Mouse (Mus musculus): ENCODE measurements around the gene Rarres1. TPM values are rescaled to one million over a fixed set of nuclear protein-coding genes. Genes with fewer than 3 reads are reported as not detected.

The Rarres1 gene
- total RNA-seq, 2 experiments from 2014 or later, result 2.0 to 2.1 TPM

GRCm38 (mm10) chr3:67498773-67499405 lies 16.4 kb downstream of the Rarres1 start:
- no peak for DNase-seq (ENCODE audit: low spot score in 2 of 2)
- intact Hi-C loops (cut with DNase I), result no loop called here

GRCm38 (mm10) chr3:67497998-67498397 lies 17.3 kb downstream of the Rarres1 start:
- no peak for DNase-seq (ENCODE audit: low spot score in 2 of 2)

GRCm38 (mm10) chr3:67496310-67496709 lies 19.0 kb downstream of the Rarres1 start:
- intact Hi-C loops (cut with DNase I), result no loop called here
- no peak for DNase-seq (ENCODE audit: low spot score in 2 of 2)

More at GRCm38 (mm10) chr3:67497998-67498397, 17.3 kb downstream of the Rarres1 start:
- intact Hi-C loops (cut with DNase I), result no loop called here

- intact Hi-C loops (cut with DNase I), result no loop called here
- DNase-seq (ENCODE audit: low spot score in 2 of 2), result no peak
Observed at GRCm38 (mm10) chr3:67493132-67493531, 22.2 kb downstream of the Rarres1 start.

DNA sequence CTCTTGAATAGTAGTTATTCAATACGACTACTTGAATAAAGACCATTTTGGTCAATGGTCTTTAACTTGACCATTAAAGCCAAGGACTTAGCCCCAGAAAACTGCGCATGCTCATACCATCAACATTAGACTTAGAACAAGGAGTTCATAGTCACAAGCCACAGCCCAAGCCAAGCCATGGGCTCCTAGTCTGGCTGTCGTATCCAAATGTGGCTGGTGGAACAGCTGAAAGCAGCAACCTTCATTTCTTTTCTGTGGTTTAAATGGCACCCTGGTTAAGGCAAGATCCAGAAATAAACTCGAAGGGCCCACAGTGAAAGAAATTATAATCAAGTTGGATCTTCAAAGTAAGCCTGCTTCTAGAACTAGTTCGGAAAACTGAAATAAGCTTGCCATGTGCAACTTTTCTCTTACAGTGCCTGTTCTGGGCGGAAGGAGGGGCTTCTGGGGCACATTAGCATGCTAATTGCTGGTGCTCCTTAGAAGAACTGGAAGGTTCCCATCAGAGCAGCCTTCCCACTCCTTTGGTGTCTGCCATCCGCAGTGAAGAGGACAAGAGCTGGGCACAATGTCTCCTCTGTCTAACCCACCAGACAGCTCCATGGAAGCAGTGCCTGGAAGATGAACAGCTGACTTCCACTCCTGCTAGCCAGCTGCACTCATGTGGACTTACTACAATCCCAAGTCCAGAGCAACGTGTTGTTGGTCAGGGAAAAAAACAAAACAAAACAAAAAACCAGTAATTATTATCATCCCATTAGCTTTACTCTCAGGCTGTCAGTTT lies 23.0 kb downstream of the Rarres1 start:
- intact Hi-C loops (cut with DNase I), result no loop called here
- DNase-seq (ENCODE audit: low spot score in 2 of 2), result peak in 1 of 2 experiments; percentile 54

DNA sequence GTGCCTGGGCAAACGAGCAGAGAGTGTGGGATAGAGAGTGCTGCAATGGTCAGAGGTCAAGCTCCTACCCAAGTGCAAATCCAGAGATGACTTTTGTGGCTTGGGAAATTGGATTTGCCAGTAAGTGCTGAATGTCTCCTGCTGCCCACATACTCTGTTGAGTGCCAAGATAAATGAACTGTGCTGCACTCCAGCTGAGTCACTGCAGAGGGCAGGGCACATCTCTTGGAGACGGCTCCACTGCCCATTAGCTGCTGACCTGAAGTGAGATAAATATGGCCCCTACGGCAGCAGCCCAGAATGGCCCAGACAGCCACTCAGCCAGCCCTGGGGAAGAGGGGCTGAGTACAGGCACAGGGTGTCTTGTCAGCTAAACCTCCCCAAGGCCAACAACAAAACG lies 25.2 kb downstream of the Rarres1 start:
- DNase-seq (ENCODE audit: low spot score in 2 of 2), result no peak
- intact Hi-C loops (cut with DNase I), result no loop called here

- intact Hi-C loops (cut with DNase I), result no loop called here
- DNase-seq (ENCODE audit: low spot score in 2 of 2), result no peak
Observed at GRCm38 (mm10) chr3:67485233-67485632, 30.1 kb downstream of the Rarres1 start.

DNA sequence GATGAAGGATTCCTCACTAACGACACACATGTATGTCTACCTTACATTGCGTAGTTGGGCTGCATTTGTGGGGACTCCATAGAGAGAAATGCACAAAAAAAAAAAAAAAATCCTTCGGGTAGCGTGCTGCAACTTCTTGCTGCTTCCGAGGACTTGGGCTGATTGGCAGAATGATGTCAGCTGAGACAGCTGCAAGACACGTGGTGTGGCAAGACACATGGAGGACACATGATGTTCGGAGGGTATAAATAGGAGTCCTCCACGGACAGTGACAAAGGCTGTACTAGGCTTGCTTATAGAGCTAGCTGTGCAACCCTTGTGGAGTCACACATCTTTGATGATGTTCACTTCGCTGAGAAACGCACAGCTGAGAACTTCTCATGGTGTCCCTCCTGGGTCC lies 32.9 kb downstream of the Rarres1 start:
- no peak for DNase-seq (ENCODE audit: low spot score in 2 of 2)
- intact Hi-C loops (cut with DNase I), result no loop called here

GRCm38 (mm10) chr3:67479806-67480205 lies 35.5 kb downstream of the Rarres1 start:
- no peak for DNase-seq (ENCODE audit: low spot score in 2 of 2)
- intact Hi-C loops (cut with DNase I), result no loop called here

DNA sequence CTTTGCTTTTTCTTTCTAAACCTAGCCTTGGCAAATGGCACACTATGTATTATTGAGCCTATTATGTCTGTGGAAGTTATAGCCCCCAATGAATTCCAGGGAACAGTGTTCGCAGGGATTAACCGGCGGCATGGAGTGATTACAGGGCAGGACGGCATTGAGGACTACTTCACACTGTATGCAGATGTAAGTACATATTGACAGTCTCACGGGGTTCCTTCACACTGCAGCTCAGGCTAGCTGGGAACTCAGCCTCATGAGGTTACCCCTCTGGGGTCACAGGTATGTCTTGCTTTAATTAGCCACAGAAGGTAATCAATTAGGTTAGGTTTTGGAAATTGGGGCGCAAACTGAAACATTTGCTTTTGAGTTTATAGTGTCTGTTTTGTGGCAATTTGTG lies 41.9 kb downstream of the Rarres1 start:
- no peak for DNase-seq (ENCODE audit: low spot score in 2 of 2)
- intact Hi-C loops (cut with DNase I), result no loop called here

DNA sequence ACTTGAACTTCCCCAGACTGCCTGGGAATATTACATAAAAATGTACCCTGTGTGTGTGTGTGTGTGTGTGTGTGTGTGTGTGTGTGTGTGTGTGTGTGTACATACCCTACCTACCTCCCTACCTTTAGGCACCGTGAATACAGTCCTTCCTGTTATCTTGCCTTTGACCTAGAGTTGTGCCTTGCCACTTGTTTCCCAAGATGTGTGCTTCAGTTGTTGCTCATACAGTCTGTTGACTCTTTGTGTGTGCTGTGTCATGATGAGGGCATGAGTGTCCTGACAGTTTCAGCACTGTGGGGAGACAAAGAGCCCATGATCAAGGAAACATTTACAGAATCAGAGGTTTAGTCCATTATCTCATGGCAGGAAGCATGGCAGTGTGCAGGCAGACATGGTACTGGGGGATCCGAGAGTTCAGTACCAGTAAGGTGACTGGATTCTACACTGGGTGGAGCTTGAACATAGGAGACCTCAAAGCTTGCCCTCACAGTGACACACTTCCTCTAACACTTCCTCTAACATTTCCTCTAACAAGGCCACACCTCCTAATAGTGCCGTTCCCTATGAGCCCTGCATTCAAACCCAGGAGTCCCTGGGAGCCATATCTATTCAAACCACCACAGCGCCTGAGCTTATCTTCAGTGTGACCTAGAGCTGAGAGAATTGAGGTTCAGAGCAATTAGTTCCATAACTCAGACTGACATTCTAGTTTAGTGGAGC lies 43.8 kb downstream of the Rarres1 start:
- intact Hi-C loops (cut with DNase I), result no loop called here
- DNase-seq (ENCODE audit: low spot score in 2 of 2), result no peak

DNA sequence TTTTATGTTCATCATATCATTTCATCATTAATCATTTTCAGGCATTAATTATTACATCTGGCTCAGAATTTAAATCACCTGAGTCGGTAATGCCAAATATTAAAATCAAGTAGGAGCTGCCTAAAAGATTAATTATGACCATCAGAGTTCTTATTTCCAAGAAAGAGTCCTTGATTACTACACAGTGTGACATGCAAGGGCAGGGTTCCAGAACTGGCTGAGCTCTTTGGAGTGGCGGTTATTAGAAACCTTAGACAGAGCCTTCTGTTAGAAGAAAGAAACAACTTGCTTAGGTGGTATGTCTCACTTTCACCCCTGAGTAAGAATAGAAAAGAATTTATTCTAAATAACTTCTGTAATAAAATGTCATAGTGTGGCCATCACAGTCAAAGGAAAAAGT lies 48.0 kb downstream of the Rarres1 start:
- intact Hi-C loops (cut with DNase I), result no loop called here
- no peak for DNase-seq (ENCODE audit: low spot score in 2 of 2)

GRCm38 (mm10) chr3:67466576-67466975 lies 48.7 kb downstream of the Rarres1 start:
- intact Hi-C loops (cut with DNase I), result no loop called here
- no peak for DNase-seq (ENCODE audit: low spot score in 2 of 2)

GRCm38 (mm10) chr3:67463450-67464372 lies 51.6 kb downstream of the Rarres1 start, which contains the start of gene Lxn:
Lxn (minus strand) TSS chr3:67463926.
- intact Hi-C loops (cut with DNase I), result no loop called here
- peak; percentile 34 to 60 for DNase-seq (ENCODE audit: low spot score in 2 of 2)

GRCm38 (mm10) chr3:67463001-67463400 lies 52.3 kb downstream of the Rarres1 start:
- DNase-seq (ENCODE audit: low spot score in 2 of 2), result no peak
- intact Hi-C loops (cut with DNase I), result no loop called here

DNA sequence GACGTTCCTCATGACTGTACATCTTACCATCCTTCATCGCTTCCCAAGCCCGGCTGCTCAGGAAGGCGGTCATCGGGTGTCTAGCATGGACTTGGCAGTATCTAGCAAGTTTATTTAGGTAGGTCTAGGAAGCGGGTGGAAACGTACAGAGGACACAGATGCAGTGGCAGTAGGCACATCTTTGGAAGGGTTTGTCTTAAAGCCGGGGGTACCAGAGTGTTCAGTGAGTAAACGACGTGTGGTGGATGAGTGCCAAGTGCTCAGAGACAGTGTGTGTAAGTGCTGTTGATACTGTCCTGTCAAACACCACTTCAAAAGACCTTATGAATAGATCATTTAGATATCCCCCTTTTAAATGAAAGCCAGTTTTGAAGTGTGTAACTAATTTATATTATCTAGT lies 52.7 kb downstream of the Rarres1 start:
- DNase-seq (ENCODE audit: low spot score in 2 of 2), result no peak

DNA sequence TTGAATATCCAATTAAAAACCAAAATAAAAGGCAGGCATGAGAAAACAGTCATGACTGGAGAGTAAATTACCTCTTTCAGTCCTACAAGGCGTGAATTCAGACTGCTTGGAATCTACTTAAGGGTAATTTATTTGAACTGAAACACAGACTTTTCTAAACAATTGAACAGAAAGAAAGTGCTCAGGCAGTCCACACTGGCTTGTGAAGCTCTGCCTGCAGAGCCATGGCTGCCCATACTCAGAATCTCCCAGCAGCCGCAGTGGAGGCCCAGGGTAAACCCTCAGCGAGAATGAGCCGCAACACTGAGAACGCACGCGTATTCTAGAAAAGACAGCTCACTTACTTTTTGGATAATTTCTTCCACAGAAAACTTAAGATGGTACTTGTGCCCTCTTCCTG lies 53.3 kb downstream of the Rarres1 start:
- intact Hi-C loops (cut with DNase I), result no loop called here
- DNase-seq (ENCODE audit: low spot score in 2 of 2), result no peak

More for the DNA sequence above, 52.7 kb downstream of the Rarres1 start:
- intact Hi-C loops (cut with DNase I), result no loop called here

DNA sequence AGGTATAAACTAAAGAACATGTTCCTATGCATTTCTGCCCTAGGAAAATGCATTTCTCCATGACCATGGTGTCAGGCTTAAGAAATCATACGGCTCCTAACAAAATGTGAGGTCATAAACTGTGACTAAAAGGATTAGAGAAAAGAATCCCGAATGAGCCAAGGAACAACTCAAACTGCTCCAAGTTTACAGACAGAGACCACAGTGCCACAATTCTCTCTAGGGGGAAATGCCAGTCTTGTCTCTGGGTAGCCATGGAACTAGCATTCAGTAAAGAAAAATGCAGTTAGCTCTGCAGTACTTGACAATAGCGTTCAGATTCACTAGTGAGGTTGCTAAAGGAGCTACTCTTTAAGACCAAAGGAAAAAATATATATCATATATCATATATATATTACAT lies 55.4 kb downstream of the Rarres1 start:
- intact Hi-C loops (cut with DNase I), result no loop called here
- DNase-seq (ENCODE audit: low spot score in 2 of 2), result no peak

DNA sequence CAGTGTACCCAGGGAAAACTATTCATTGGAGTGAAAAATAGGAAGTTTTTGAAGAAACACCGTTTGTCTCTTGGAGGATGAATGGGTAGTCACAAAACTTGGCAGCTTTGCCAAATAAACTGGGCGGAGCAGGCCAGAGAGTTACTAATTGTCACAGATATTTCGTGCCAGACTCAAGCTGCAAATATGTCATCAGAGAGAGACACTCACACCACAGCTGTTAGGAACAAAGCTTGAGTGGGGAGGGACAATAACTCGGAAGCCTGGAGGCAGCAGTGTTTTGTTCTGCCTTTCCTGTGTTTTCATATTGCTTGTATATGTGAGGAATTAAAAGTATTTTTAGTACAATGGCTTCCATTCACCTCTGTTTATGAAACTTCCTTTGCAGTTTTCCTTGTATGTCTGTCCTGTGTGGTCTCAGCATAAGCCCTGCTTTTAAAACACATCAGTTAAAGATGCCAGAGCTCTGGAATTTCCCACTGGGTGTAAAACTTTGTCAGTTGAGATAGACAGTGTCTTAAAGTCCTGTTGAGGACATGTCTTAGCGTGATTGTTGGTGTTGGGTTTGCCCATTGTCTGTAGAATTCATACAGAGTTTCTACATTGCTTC lies 64.6 kb downstream of the Rarres1 start:
- intact Hi-C loops (cut with DNase I), result no loop called here
- DNase-seq (ENCODE audit: low spot score in 2 of 2), result no peak

Measured in left cerebral cortex, postnatal 14 days (tissue).